Mouse (Mus musculus) heart, postnatal 0 days (tissue): ENCODE measurements around the gene Gabrb3. TPM values are rescaled to one million over a fixed set of nuclear protein-coding genes. Genes with fewer than 3 reads are reported as not detected.

Experiments
- ATAC-seq: fragments of 200-750 bp; cut with Nextera tagmentation; 2 replicates; pipeline ENCODE4 v1.8.0; 2017; ENCODE audit warnings: low read depth, moderate number of reproducible peaks, moderate library complexity; ENCODE audit not compliant: insufficient read depth
- DNase-seq: peaks from one replicate; pipeline ENCODE4 v3.0.0-alpha.2; 2016; ENCODE audit warnings: low spot score
- H3K27ac ChIP-seq: fragments of 300-500 bp; sonication (generic); 2 replicates; pipeline ENCODE4 v1.5.1; 2014; ENCODE audit warnings: low read depth, mild to moderate bottlenecking
- H3K27me3 ChIP-seq: fragments of 300-500 bp; sonication (generic); 2 replicates; pipeline ENCODE4 v1.6.1; 2014; ENCODE audit warnings: low read length, mixed read lengths; ENCODE audit not compliant: control insufficient read depth, insufficient read depth
- H3K36me3 ChIP-seq: fragments of 300-500 bp; sonication (generic); replicated peaks from 2 replicates; pipeline ENCODE4 v1.6.1; 2014; ENCODE audit warnings: low read length, mixed read lengths; ENCODE audit not compliant: control insufficient read depth, insufficient read depth
- H3K4me1 ChIP-seq: fragments of 300-500 bp; sonication (generic); 2 replicates; pipeline ENCODE4 v1.6.1; 2014; ENCODE audit warnings: antibody characterized with exemption; ENCODE audit not compliant: control insufficient read depth, insufficient read depth
- H3K4me2 ChIP-seq: fragments of 300-500 bp; sonication (generic); 2 replicates; pipeline ENCODE4 v1.6.1; 2014; ENCODE audit warnings: low read depth, mild to moderate bottlenecking, low read length, moderate library complexity
- H3K4me3 ChIP-seq: fragments of 300-500 bp; sonication (generic); 2 replicates; pipeline ENCODE4 v1.5.1; 2014; ENCODE audit warnings: low read depth, low read length
- H3K9ac ChIP-seq: fragments of 300-500 bp; sonication (generic); replicated peaks from 2 replicates; pipeline ENCODE4 v1.6.1; 2014; ENCODE audit warnings: low read depth, low read length, mixed read lengths
- H3K9me3 ChIP-seq: fragments of 300-500 bp; sonication (generic); replicated peaks from 2 replicates; pipeline ENCODE4 v1.6.1; 2016; ENCODE audit warnings: low read length; ENCODE audit not compliant: control insufficient read depth
- CTCF ChIP-seq: IDR thresholded peaks from 2 replicates; pipeline ENCODE4 v1.5.1; 2016; ENCODE audit warnings: antibody characterized with exemption, control low read depth, low read depth
- EP300 ChIP-seq: IDR thresholded peaks from 2 replicates; pipeline ENCODE4 v1.6.1; 2016; ENCODE audit warnings: antibody characterized with exemption, low read depth
- WGBS: fragments of 180-500 bp; shearing (Covaris S2); extraction: QIAGEN DNeasy Blood & Tissue Kit; methylation state at CpG from one replicate; pipeline ENCODE4 v1.1.7; 2014; 5-methylcytosine and 5-hydroxymethylcytosine counted together
- polyA plus RNA-seq: library from polyadenylated mRNA; unstranded; fragments of >200 nt; fragmentation: Nextera tagmentation; extraction: Ambion mirVana; gene quantifications from 2 replicates; pipeline ENCODE4 v1.2.1, GENCODE M21; 2015
- total RNA-seq: library from RNA; depleted of rRNA; stranded (reverse); fragments of >200 nt; gene quantifications from 2 replicates; pipeline ENCODE4 v1.2.3, GENCODE M21; 2014; ENCODE audit warnings: low replicate concordance

Gene Gabrb3
- total and polyA plus RNA-seq, 2 experiments from 2014 or later, result 0.04 to 0.07 TPM

GRCm38 (mm10) chr7:57623718-57624117, 204.2 kb downstream of the Gabrb3 start:
- Histone ChIP-seq H3K4me2 (no peak overlapping the region), H3K27ac (no peak overlapping the region), H3K9ac (no peak overlapping the region), H3K4me1 (no peaks in the 10 kb centered on the region), H3K36me3 (no peaks in the 10 kb centered on the region), H3K4me3 (no peak overlapping the region), H3K9me3 (no peaks in the 10 kb centered on the region), H3K27me3 (no peaks in the 10 kb centered on the region)
- TF ChIP-seq CTCF (no peak), EP300 (no peak)
- no peak for ATAC-seq
- WGBS, result 59% methylated on average over 4 of the region's 4 CpGs
- no peak for DNase-seq

GRCm38 (mm10) chr7:57635026-57635425, 215.5 kb downstream of the Gabrb3 start:
- no peaks in the 10 kb centered on the region for H3K4me1 ChIP-seq

GRCm38 (mm10) chr7:57635687-57636086, 216.2 kb downstream of the Gabrb3 start:
- 44% methylated on average over 4 of the region's 4 CpGs for WGBS
- DNase-seq, result no peak
- H3K9ac ChIP-seq, result no peak overlapping the region

More at GRCm38 (mm10) chr7:57635026-57635425, 215.5 kb downstream of the Gabrb3 start:
- Histone ChIP-seq H3K9ac (no peak overlapping the region), H3K36me3 (no peaks in the 10 kb centered on the region), H3K9me3 (no peaks in the 10 kb centered on the region), H3K4me2 (no peak overlapping the region), H3K27ac (no peak overlapping the region), H3K27me3 (no peaks in the 10 kb centered on the region), H3K4me3 (no peak overlapping the region)
- no peak for DNase-seq
- ATAC-seq, result no peak
- TF ChIP-seq EP300 (no peak), CTCF (no peak)
- WGBS, result 64% methylated on average over 4 of the region's 4 CpGs

GRCm38 (mm10) chr7:57640796-57641195, 221.3 kb downstream of the Gabrb3 start:
- no peak for ATAC-seq

More at GRCm38 (mm10) chr7:57635687-57636086, 216.2 kb downstream of the Gabrb3 start:
- Histone ChIP-seq H3K4me1 (no peaks in the 10 kb centered on the region), H3K4me3 (no peak overlapping the region), H3K9me3 (no peaks in the 10 kb centered on the region), H3K36me3 (no peaks in the 10 kb centered on the region), H3K27me3 (no peaks in the 10 kb centered on the region), H3K4me2 (no peak overlapping the region), H3K27ac (no peak overlapping the region)
- TF ChIP-seq CTCF (no peak), EP300 (no peak)
- ATAC-seq, result no peak

GRCm38 (mm10) chr7:57647345-57647744, 227.9 kb downstream of the Gabrb3 start:
- TF ChIP-seq CTCF (no peak), EP300 (no peak)
- Histone ChIP-seq H3K4me2 (no peak overlapping the region), H3K27ac (no peak overlapping the region), H3K4me3 (no peak overlapping the region), H3K9ac (no peak overlapping the region), H3K36me3 (no peaks in the 10 kb centered on the region), H3K27me3 (no peaks in the 10 kb centered on the region), H3K4me1 (no peaks in the 10 kb centered on the region), H3K9me3 (no peaks in the 10 kb centered on the region)
- 68% methylated on average over 2 of the region's 2 CpGs for WGBS
- ATAC-seq (no peak), DNase-seq (no peak)

More at GRCm38 (mm10) chr7:57640796-57641195, 221.3 kb downstream of the Gabrb3 start:
- Histone ChIP-seq H3K36me3 (no peaks in the 10 kb centered on the region), H3K9me3 (no peaks in the 10 kb centered on the region), H3K27ac (no peak overlapping the region), H3K27me3 (no peaks in the 10 kb centered on the region), H3K4me2 (no peak overlapping the region), H3K4me3 (no peak overlapping the region), H3K4me1 (no peaks in the 10 kb centered on the region), H3K9ac (no peak overlapping the region)
- 45% methylated on average over 1 of the region's 1 CpGs for WGBS
- TF ChIP-seq EP300 (no peak), CTCF (no peak)
- no peak for DNase-seq

GRCm38 (mm10) chr7:57648136-57648755, 228.8 kb downstream of the Gabrb3 start:
- TF ChIP-seq EP300 (no peak), CTCF (no peak)
- H3K9me3 ChIP-seq, result no peaks in the 10 kb centered on the region
- H3K4me2 ChIP-seq, result no peak overlapping the region
- WGBS, result 87% methylated on average over 4 of the region's 4 CpGs
- H3K27me3 ChIP-seq, result no peaks in the 10 kb centered on the region
- H3K4me3 ChIP-seq, result no peak overlapping the region
- H3K27ac ChIP-seq, result no peak overlapping the region
- H3K4me1 ChIP-seq, result no peaks in the 10 kb centered on the region
- DNase-seq, result no peak
- no peak for ATAC-seq
- H3K9ac ChIP-seq, result no peak overlapping the region
- H3K36me3 ChIP-seq, result no peaks in the 10 kb centered on the region
